Mouse (Mus musculus) intestine, embryonic 14.5 days (tissue): ENCODE measurements around the gene Med28. TPM values are rescaled to one million over a fixed set of nuclear protein-coding genes. Genes with fewer than 3 reads are reported as not detected.

Source experiments
- ATAC-seq: fragments of 200-750 bp; cut with Nextera tagmentation; replicated peaks from 2 replicates; pipeline ENCODE4 v1.8.0; 2017; ENCODE audit warnings: low read depth, moderate number of reproducible peaks, moderate TSS enrichment, moderate library complexity; ENCODE audit not compliant: low FRiP score, low TSS enrichment
- DNase-seq: peaks from one replicate; pipeline ENCODE4 v3.0.0-alpha.2; 2018; ENCODE audit warnings: low spot score
- H3K27ac ChIP-seq: fragments of 300-500 bp; sonication (generic); 2 replicates; pipeline ENCODE4 v1.5.1; 2014; ENCODE audit warnings: low read depth, mild to moderate bottlenecking, control low read depth
- H3K27me3 ChIP-seq: fragments of 300-500 bp; sonication (generic); replicated peaks from 2 replicates; pipeline ENCODE4 v1.6.1; 2014; ENCODE audit warnings: low read length, control low read depth; ENCODE audit not compliant: control insufficient read depth, insufficient read depth
- H3K36me3 ChIP-seq: fragments of 300-500 bp; sonication (generic); 2 replicates; pipeline ENCODE4 v1.6.1; 2014; ENCODE audit warnings: low read length, control low read depth; ENCODE audit not compliant: control insufficient read depth, insufficient read depth
- H3K4me1 ChIP-seq: fragments of 300-500 bp; sonication (generic); replicated peaks from 2 replicates; pipeline ENCODE4 v1.6.1; 2014; ENCODE audit warnings: low read length, control low read depth, mixed read lengths; ENCODE audit not compliant: control insufficient read depth, insufficient read depth
- H3K4me2 ChIP-seq: fragments of 300-500 bp; sonication (generic); 2 replicates; pipeline ENCODE4 v1.6.1; 2014; ENCODE audit warnings: low read length
- H3K4me3 ChIP-seq: fragments of 300-500 bp; sonication (generic); 2 replicates; pipeline ENCODE4 v1.5.1; 2014; ENCODE audit warnings: low read depth, low read length, control low read depth, mixed read lengths
- H3K9ac ChIP-seq: fragments of 300-500 bp; sonication (generic); 2 replicates; pipeline ENCODE4 v1.6.1; 2014; ENCODE audit warnings: mild to moderate bottlenecking, low read length
- H3K9me3 ChIP-seq: fragments of 300-500 bp; sonication (generic); 2 replicates; pipeline ENCODE4 v1.6.1; 2016; ENCODE audit warnings: low read length, control low read depth; ENCODE audit not compliant: control insufficient read depth
- WGBS: fragments of 180-500 bp; shearing (Covaris S2); extraction: QIAGEN DNeasy Blood & Tissue Kit; methylation state at CpG from one replicate; pipeline ENCODE4 v1.1.7; 2014; 5-methylcytosine and 5-hydroxymethylcytosine counted together
- polyA plus RNA-seq: library from polyadenylated mRNA; unstranded; fragments of >200 nt; fragmentation: Nextera tagmentation; extraction: Ambion mirVana; gene quantifications from 2 replicates; pipeline ENCODE4 v1.2.1, GENCODE M21; 2014

Med28 gene
- polyA plus RNA-seq, 1 experiment from 2014 or later = 233 TPM

DNA sequence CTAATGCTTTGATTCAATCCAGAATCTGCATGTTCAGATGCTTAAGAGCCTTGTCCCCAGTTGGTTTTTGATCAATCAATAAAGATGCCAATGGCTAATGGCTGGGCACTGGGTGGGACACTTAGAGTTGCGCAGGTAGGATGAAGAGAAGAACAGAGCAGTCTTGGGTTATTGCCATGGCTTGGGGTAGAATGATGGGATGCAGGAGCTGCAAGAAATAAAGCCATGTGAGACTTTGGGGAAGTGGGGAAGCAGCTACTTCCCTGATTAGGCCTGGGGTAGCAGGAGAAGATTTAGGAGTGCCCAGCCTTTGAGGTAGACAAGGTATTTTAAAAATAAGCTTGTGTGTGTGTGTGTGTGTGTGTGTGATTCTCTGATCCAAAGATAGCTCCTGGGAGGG lies 40.0 kb upstream of the Med28 start:
- Histone ChIP-seq H3K36me3 (no peaks in the 10 kb centered on the region), H3K9ac (no peak overlapping the region), H3K27ac (no peak overlapping the region), H3K4me2 (no peak overlapping the region), H3K9me3 (no peaks in the 10 kb centered on the region), H3K4me3 (no peak overlapping the region), H3K4me1 (no peaks in the 10 kb centered on the region), H3K27me3 (no peaks in the 10 kb centered on the region)
- ATAC-seq (no peak), DNase-seq (no peak)
- 100% methylated on average over 1 of the region's 1 CpGs for WGBS

GRCm38 (mm10) chr5:45481125-45481524 lies 38.9 kb upstream of the Med28 start:
- Histone ChIP-seq H3K27me3 (no peaks in the 10 kb centered on the region), H3K9ac (no peak overlapping the region), H3K4me3 (no peak overlapping the region), H3K27ac (no peak overlapping the region), H3K4me1 (no peaks in the 10 kb centered on the region), H3K36me3 (no peaks in the 10 kb centered on the region), H3K4me2 (no peak overlapping the region), H3K9me3 (no peaks in the 10 kb centered on the region)
- DNase-seq (no peak), ATAC-seq (no peak)
- WGBS = 79% methylated on average over 2 of the region's 2 CpGs

- Histone ChIP-seq H3K27me3 (no peaks in the 10 kb centered on the region), H3K4me3 (no peak overlapping the region), H3K36me3 (no peaks in the 10 kb centered on the region), H3K9ac (no peak overlapping the region), H3K4me1 (no peaks in the 10 kb centered on the region), H3K9me3 (no peaks in the 10 kb centered on the region), H3K4me2 (no peak overlapping the region), H3K27ac (no peak overlapping the region)
- 63% methylated on average over 3 of the region's 3 CpGs for WGBS
- ATAC-seq (no peak), DNase-seq (no peak)
Observed at GRCm38 (mm10) chr5:45482607-45483006, 37.4 kb upstream of the Med28 start.

DNA sequence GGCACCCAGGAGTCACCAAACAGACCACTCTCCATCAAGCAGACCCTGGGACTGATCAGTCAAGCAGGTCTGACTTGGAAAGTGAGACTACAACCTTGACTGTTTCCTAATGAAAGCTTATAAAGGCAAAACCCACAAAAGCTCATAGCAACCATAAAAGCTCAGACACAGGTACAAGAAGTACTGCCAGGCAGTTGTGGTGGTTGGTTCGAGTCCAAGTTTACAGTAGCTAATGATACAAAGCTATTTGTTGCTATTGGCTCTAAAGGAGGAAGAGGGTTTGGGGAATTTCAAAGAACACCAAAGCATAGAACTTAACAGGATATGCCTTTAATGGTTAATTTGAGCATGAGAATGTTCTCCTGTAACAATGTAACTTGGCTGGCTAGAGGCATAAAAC lies 36.4 kb upstream of the Med28 start:
- no peak overlapping the region for H3K27ac ChIP-seq
- H3K9ac ChIP-seq = no peak overlapping the region
- ATAC-seq (no peak), DNase-seq (no peak)
- no peak overlapping the region for H3K4me3 ChIP-seq
- no peak overlapping the region for H3K4me2 ChIP-seq
- H3K27me3 ChIP-seq = no peaks in the 10 kb centered on the region
- WGBS = 85% methylated on average over 1 of the region's 1 CpGs
- H3K4me1 ChIP-seq = no peaks in the 10 kb centered on the region
- no peaks in the 10 kb centered on the region for H3K9me3 ChIP-seq
- no peaks in the 10 kb centered on the region for H3K36me3 ChIP-seq

DNA sequence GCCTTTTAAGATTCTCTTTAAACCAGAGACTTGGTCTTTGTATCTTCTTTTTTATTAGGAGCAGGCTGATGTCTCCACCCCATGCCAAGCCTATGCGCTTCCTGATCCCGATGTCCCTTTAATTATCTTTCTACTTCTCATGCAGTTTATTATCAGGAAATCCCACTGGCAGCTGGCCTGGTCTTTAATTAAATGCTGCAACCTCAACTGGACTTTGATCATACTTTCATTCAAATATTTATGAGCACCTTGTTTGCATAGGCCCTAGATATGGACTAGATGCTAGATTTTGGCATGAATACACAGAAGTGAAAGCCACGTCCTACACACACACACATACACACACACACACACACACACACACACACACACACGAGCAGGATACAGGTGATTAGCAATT lies 28.3 kb upstream of the Med28 start:
- DNase-seq (no peak), ATAC-seq (no peak)
- Histone ChIP-seq H3K27me3 (no peaks in the 10 kb centered on the region), H3K9me3 (no peaks in the 10 kb centered on the region), H3K27ac (no peak overlapping the region), H3K4me2 (no peak overlapping the region), H3K4me3 (no peak overlapping the region), H3K9ac (no peak overlapping the region), H3K4me1 (peaks cover 13% of the 10 kb centered on the region), H3K36me3 (peaks cover 12% of the 10 kb centered on the region)
- 60% methylated on average over 4 of the region's 4 CpGs for WGBS

- ATAC-seq = peak; percentile 95
- under 1% methylated on average over 78 of the region's 78 CpGs for WGBS
- H3K4me3 ChIP-seq = peak within 1 kb of the TSS; percentile 75
- peaks cover 29% of the 10 kb centered on the region for H3K36me3 ChIP-seq
- H3K4me2 ChIP-seq = peak within 1 kb of the TSS; percentile 79
- H3K27ac ChIP-seq = peak within 1 kb of the TSS; percentile 75; the same call in 1 of the 2 replicates
- DNase-seq = peak; percentile 98
- H3K27me3 ChIP-seq = no peaks in the 10 kb centered on the region
- H3K4me1 ChIP-seq = peaks cover 13% of the 10 kb centered on the region
- H3K9ac ChIP-seq = peak within 1 kb of the TSS; percentile 82
- no peaks in the 10 kb centered on the region for H3K9me3 ChIP-seq
Observed at GRCm38 (mm10) chr5:45493191-45494092, 26.6 kb upstream of the Med28 start, which contains the start of gene Lap3. Lap3 (plus strand) TSS chr5:45493374.

DNA sequence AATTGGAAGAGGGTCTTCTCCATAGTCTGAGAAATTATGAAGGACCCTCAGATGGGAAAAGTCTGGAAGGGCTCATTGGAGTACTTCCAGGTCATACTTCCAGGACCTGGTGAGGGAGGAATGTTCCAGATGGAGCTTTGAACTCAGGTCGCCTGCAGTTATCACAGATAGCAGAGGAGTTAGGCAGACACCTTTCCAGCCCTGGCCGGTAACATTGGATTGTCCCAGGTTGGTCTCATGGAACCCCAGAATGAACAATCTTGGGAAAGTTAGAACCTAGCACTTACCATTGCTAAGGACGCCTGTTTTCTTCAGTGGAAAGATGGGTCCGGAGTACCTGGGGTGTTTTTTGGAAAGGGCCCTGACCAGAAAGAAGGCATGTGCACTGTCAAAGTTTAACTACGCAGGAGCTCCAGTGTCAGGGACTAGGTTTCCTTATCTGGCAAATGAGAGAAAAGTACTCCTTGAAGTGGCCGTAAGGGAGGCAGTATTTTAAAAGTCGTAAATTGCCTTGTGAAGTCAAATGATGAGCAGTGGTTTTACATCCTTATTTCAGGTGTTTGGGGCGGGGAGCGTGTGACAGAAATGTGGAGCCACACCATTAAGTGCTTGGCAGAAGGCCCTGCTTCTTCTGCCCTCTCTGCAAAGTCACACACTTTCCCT lies 25.8 kb upstream of the Med28 start:
- WGBS = 54% methylated on average over 9 of the region's 9 CpGs
- Histone ChIP-seq H3K36me3 (peaks cover 37% of the 10 kb centered on the region), H3K4me2 (peak overlapping the region; percentile 79), H3K9me3 (no peaks in the 10 kb centered on the region), H3K27me3 (no peaks in the 10 kb centered on the region), H3K27ac (no peak overlapping the region), H3K9ac (peak overlapping the region; percentile 82), H3K4me1 (peaks cover 13% of the 10 kb centered on the region), H3K4me3 (peak overlapping the region; percentile 75)
- no peak for DNase-seq
- ATAC-seq = peak; percentile 1; the same call in 1 of the 2 replicates

GRCm38 (mm10) chr5:45495429-45495975 lies 24.5 kb upstream of the Med28 start:
- no peak for DNase-seq
- whole genome bisulfite sequencing = 85% methylated on average over 3 of the region's 3 CpGs
- H3K4me1 ChIP-seq = peaks cover 13% of the 10 kb centered on the region
- no peak overlapping the region for H3K27ac ChIP-seq
- no peak for ATAC-seq
- H3K4me2 ChIP-seq = no peak overlapping the region
- peaks cover 48% of the 10 kb centered on the region for H3K36me3 ChIP-seq
- no peaks in the 10 kb centered on the region for H3K9me3 ChIP-seq
- H3K4me3 ChIP-seq = no peak overlapping the region
- no peak overlapping the region for H3K9ac ChIP-seq
- H3K27me3 ChIP-seq = no peaks in the 10 kb centered on the region
